Mouse (Mus musculus) testis, postnatal 14 days (tissue): ENCODE measurements around the gene Dzip1l.
A peak's percentile ranks its signal among the peaks of the same experiment; 100 is the strongest.

Experiments used
- DNase-seq: peaks from one replicate; pipeline ENCODE4 v3.0.0; 2021; ENCODE audit warnings: low spot score

The Dzip1l gene

GRCm38 (mm10) chr9:99660756-99661155 lies 31.5 kb downstream of the Dzip1l start:
- no peak for DNase-seq

- DNase-seq, result no peak
These were observed 32.4 kb downstream of the Dzip1l start for GRCm38 (mm10) chr9:99661606-99662166.

- peak; percentile 36 for DNase-seq
These were observed 33.1 kb downstream of the Dzip1l start for GRCm38 (mm10) chr9:99662406-99662805.

GRCm38 (mm10) chr9:99662887-99663286 lies 33.6 kb downstream of the Dzip1l start:
- no peak for DNase-seq

- DNase-seq, result no peak
These were observed 38.3 kb downstream of the Dzip1l start for GRCm38 (mm10) chr9:99667596-99667995.

- no peak for DNase-seq
These were observed 42.3 kb downstream of the Dzip1l start for GRCm38 (mm10) chr9:99671603-99672002.

- no peak for DNase-seq
These were observed 46.4 kb downstream of the Dzip1l start for GRCm38 (mm10) chr9:99675714-99676113.

GRCm38 (mm10) chr9:99681980-99682570 lies 52.8 kb downstream of the Dzip1l start:
- peak; percentile 27 for DNase-seq

GRCm38 (mm10) chr9:99685061-99685521 lies 55.8 kb downstream of the Dzip1l start:
- DNase-seq, result no peak

- DNase-seq, result no peak
These were observed 56.4 kb downstream of the Dzip1l start for GRCm38 (mm10) chr9:99685536-99686231.

GRCm38 (mm10) chr9:99689796-99690195 lies 60.5 kb downstream of the Dzip1l start:
- no peak for DNase-seq

- DNase-seq, result no peak
These were observed 61.1 kb downstream of the Dzip1l start for GRCm38 (mm10) chr9:99690386-99690785.

GRCm38 (mm10) chr9:99694961-99695360 lies 65.7 kb downstream of the Dzip1l start:
- DNase-seq, result no peak

GRCm38 (mm10) chr9:99699752-99700389 lies 70.6 kb downstream of the Dzip1l start:
- no peak for DNase-seq

- no peak for DNase-seq
These were observed 71.9 kb downstream of the Dzip1l start for GRCm38 (mm10) chr9:99701187-99701586.

- DNase-seq, result no peak
These were observed 72.9 kb downstream of the Dzip1l start for GRCm38 (mm10) chr9:99702215-99702614.

- no peak for DNase-seq
These were observed 74.4 kb downstream of the Dzip1l start for GRCm38 (mm10) chr9:99703711-99704110.

- DNase-seq, result no peak
These were observed 77.0 kb downstream of the Dzip1l start for GRCm38 (mm10) chr9:99706264-99706663.

- no peak for DNase-seq
These were observed 78.3 kb downstream of the Dzip1l start for GRCm38 (mm10) chr9:99707425-99708126.

GRCm38 (mm10) chr9:99709588-99710248 lies 80.4 kb downstream of the Dzip1l start:
- no peak for DNase-seq

- no peak for DNase-seq
These were observed 81.0 kb downstream of the Dzip1l start for GRCm38 (mm10) chr9:99710297-99710696.

GRCm38 (mm10) chr9:99717134-99717533 lies 87.8 kb downstream of the Dzip1l start, which contains the start of gene Cldn18:
Gene Cldn18, minus strand, starts transcription at chr9:99717267.
- DNase-seq, result no peak
